Mouse (Mus musculus): Measurements from ENCODE around the gene Tdp1. TPM values are rescaled to one million over a fixed set of nuclear protein-coding genes. Genes with fewer than 3 reads are reported as not detected.

Gene Tdp1
- polyA plus RNA-seq, 1 experiment = 11.7 TPM

DNA sequence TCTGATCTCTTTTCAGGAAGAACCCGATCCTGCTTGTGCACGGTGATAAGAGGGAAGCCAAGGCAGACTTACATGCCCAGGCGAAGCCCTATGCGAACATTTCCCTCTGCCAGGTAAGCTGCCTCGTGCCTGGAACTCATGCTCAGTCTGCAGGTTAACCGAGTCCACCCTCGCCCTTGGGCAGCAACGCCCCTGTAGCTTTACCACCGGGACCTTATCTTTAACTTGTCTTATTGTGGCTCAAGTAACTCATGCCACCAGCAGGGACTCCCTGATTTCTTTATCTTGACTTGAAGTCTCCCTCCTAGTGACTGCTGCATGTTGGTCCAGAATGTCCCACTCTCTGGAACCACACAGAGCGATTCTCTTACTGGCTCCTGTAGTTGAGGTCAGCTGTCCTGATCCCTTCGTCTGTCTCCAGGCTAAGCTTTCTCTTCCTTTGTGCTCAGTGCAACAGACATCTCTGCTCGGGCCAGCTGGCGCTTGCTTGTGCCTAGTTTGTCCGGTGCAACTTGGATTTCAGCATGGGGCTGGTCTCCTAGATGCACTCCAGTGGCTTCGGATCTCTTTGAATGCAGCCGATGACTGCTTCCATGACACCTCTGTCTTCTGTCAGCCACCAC is 14.0 kb downstream of the Tdp1 start:
- TF ChIP-seq CTCF (conservative IDR thresholded peaks at IDR 0.05; ENCODE audit: insufficient read depth, insufficient read length, low read depth, low read length) (no peak), POLR2A (IDR thresholded peaks at IDR 0.05; ENCODE audit: low read depth, low read length) (no peak)
- H3K36me3 ChIP-seq (ENCODE audit: control insufficient read depth, insufficient read depth, low read length) = no peaks in the 10 kb centered on the region
- peaks cover 2% of the 10 kb centered on the region; the same call in 1 of the 2 replicates for H3K4me1 ChIP-seq (ENCODE audit: control insufficient read depth, insufficient read depth, low read length)
- DNase-seq = peak; percentile 36
- 91% methylated on average over 16 of the region's 16 CpGs for WGBS
- H3K4me3 ChIP-seq (ENCODE audit: insufficient read depth, low read depth, low read length) = no peak overlapping the region
- no peaks in the 10 kb centered on the region for H3K27me3 ChIP-seq (replicated peaks; ENCODE audit: control insufficient read depth, insufficient read depth, low read length)
- no peak overlapping the region for H3K27ac ChIP-seq (ENCODE audit: insufficient read depth, low read depth, low read length)

DNA sequence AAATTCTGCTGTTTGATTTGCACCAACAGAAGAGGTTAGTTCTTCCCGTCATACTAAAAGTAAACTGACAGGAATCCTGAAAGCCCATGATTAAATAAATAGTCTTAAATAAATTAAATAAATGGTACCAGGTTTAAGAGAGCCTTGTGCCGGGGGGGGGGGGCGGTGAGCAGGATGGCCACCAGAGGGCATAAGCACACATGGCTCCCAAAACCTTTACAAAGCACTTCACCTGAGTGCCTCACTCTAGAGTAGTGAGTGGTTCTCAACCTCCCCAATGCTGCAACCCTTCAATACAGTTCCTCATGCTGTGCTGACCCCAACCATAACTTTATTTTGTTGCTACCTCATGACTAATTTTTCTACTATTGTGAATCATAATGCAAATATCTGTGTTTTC is 15.7 kb downstream of the Tdp1 start:
- H3K4me3 ChIP-seq (ENCODE audit: insufficient read depth, low read depth, low read length) = no peak overlapping the region
- no peaks in the 10 kb centered on the region for H3K36me3 ChIP-seq (ENCODE audit: control insufficient read depth, insufficient read depth, low read length)
- peaks cover 2% of the 10 kb centered on the region; the same call in 1 of the 2 replicates for H3K4me1 ChIP-seq (ENCODE audit: control insufficient read depth, insufficient read depth, low read length)
- H3K27ac ChIP-seq (ENCODE audit: insufficient read depth, low read depth, low read length) = no peak overlapping the region
- TF ChIP-seq POLR2A (IDR thresholded peaks at IDR 0.05; ENCODE audit: low read depth, low read length) (no peak), CTCF (conservative IDR thresholded peaks at IDR 0.05; ENCODE audit: insufficient read depth, insufficient read length, low read depth, low read length) (peak; percentile 36)
- no peaks in the 10 kb centered on the region for H3K27me3 ChIP-seq (replicated peaks; ENCODE audit: control insufficient read depth, insufficient read depth, low read length)
- WGBS = 87% methylated on average over 1 of the region's 3 CpGs
- no peak for DNase-seq

DNA sequence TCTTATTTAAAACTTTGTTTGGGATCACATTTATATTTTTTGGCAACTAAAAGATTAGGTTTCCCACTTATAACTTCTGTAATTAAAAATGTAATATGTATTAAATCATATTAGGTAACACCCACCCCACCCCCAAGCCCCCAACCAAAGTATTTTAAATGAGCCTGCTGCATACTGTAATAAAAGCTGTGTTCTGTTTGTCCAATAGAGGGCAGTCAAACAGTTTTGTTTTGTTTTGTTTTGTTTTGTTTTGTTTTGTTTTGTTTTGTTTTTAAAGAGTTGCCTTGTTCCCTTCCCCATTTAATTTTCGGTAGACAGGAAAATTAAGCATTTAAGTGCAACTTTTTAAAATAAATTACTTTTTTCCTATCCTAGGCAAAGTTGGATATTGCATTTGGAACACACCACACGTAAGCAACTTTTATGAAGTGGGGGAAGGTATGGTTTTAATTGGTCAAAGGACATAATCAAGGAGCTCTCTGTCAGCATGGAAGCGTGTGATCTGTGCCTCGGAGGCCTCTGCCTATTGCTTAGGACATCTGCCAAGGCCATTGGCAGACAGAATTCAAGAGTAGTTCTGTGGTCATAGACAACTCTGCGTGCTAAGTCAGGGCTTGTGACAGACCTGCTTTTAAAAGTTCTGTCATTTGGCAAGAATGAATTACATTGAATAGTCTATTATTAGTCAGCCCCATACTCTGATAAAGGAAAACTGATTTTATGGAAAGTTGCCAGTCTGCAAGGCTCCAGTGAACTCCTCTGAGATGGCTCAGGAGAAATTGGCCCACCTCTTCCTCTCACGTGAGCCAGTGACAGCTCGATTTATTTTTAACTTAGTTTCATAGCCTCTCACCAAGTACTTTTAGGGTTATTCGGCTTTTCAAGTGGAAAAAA is 17.9 kb downstream of the Tdp1 start:
- no peak overlapping the region for H3K4me3 ChIP-seq (ENCODE audit: insufficient read depth, low read depth, low read length)
- no peaks in the 10 kb centered on the region for H3K36me3 ChIP-seq (ENCODE audit: control insufficient read depth, insufficient read depth, low read length)
- 30% methylated on average over 8 of the region's 8 CpGs for WGBS
- DNase-seq = peak; percentile 75
- H3K4me1 ChIP-seq (ENCODE audit: control insufficient read depth, insufficient read depth, low read length) = peaks cover 2% of the 10 kb centered on the region; the same call in 1 of the 2 replicates
- H3K27ac ChIP-seq (ENCODE audit: insufficient read depth, low read depth, low read length) = peak overlapping the region; percentile 77; the same call in 1 of the 2 replicates
- TF ChIP-seq POLR2A (IDR thresholded peaks at IDR 0.05; ENCODE audit: low read depth, low read length) (no peak), CTCF (conservative IDR thresholded peaks at IDR 0.05; ENCODE audit: insufficient read depth, insufficient read length, low read depth, low read length) (no peak)
- no peaks in the 10 kb centered on the region for H3K27me3 ChIP-seq (replicated peaks; ENCODE audit: control insufficient read depth, insufficient read depth, low read length)

DNA sequence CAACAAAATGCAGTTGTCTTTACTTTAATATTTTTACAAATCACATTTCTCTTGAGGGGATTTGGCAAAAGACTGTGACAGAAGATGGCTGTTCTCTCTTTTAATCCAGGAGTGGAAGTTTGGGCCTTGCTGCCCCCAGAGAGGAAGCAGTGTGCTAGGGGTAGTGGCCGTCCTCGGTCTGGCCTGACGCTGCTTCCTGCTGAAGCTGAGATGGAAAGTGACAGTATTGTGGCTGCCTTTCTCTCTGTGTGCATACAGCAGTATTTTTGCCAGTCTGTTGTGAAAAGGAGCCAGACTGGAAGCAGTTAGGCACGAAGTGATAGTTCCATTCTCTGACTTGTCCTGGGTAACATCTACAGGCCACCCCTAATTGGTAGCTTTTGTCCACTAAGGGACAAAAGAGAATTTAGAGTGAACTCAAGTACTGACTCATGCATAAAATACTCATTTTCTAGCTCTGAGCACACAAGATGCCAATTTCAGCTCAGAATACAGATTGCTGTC is 18.6 kb downstream of the Tdp1 start:
- H3K36me3 ChIP-seq (ENCODE audit: control insufficient read depth, insufficient read depth, low read length) = no peaks in the 10 kb centered on the region
- H3K27ac ChIP-seq (ENCODE audit: insufficient read depth, low read depth, low read length) = peak overlapping the region; percentile 77
- WGBS = 64% methylated on average over 4 of the region's 4 CpGs
- no peak overlapping the region for H3K4me3 ChIP-seq (ENCODE audit: insufficient read depth, low read depth, low read length)
- no peak for DNase-seq
- TF ChIP-seq CTCF (conservative IDR thresholded peaks at IDR 0.05; ENCODE audit: insufficient read depth, insufficient read length, low read depth, low read length) = no peak
- TF ChIP-seq POLR2A (IDR thresholded peaks at IDR 0.05; ENCODE audit: low read depth, low read length) = no peak
- H3K27me3 ChIP-seq (replicated peaks; ENCODE audit: control insufficient read depth, insufficient read depth, low read length) = no peaks in the 10 kb centered on the region
- H3K4me1 ChIP-seq (ENCODE audit: control insufficient read depth, insufficient read depth, low read length) = peaks cover 2% of the 10 kb centered on the region; the same call in 1 of the 2 replicates

DNA sequence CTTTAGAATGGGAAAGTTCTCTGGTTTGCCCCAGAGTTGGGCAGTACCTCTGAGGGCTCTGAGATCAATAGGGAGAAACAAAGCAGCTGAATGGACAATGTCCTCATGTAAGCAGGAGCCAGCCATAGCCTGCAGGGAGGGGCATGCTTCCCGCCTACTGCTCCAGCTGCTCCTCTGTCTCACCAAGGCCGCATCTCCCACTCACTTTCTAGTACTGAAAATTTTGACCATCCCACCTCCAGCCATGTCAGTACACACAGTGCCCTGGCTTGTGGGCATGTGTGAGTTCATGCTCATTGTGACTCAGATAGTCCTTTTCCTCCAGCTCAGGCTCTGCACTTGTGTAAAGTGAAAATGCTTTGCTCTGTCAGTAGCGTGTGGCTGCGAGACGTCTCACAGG is 20.2 kb downstream of the Tdp1 start:
- Histone ChIP-seq H3K4me3 (ENCODE audit: insufficient read depth, low read depth, low read length) (no peak overlapping the region), H3K36me3 (ENCODE audit: control insufficient read depth, insufficient read depth, low read length) (no peaks in the 10 kb centered on the region), H3K27ac (ENCODE audit: insufficient read depth, low read depth, low read length) (no peak overlapping the region), H3K4me1 (ENCODE audit: control insufficient read depth, insufficient read depth, low read length) (peaks cover 2% of the 10 kb centered on the region; the same call in 1 of the 2 replicates), H3K27me3 (replicated peaks; ENCODE audit: control insufficient read depth, insufficient read depth, low read length) (no peaks in the 10 kb centered on the region)
- WGBS = 92% methylated on average over 5 of the region's 5 CpGs
- no peak for TF ChIP-seq POLR2A (IDR thresholded peaks at IDR 0.05; ENCODE audit: low read depth, low read length)
- DNase-seq = no peak

DNA sequence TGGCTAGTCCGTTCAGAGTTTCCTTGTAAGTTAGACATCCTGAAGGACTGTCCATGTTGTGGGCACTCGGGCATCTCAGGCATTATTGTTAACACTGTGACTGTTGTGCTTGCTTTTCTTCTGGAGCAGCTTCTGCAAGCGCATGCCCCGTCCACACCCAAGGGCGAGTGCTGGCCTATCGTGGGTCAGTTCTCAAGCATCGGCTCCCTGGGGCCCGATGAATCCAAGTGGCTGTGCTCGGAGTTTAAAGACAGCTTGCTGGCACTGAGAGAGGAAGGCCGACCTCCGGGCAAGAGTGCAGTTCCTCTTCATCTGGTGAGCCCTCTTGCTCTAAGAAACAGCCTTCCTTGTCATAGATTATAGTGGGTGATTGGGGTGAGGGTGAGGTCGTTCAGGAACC is 27.1 kb downstream of the Tdp1 start:
- H3K36me3 ChIP-seq (ENCODE audit: control insufficient read depth, insufficient read depth, low read length) = no peaks in the 10 kb centered on the region
- peaks cover 4% of the 10 kb centered on the region; the same call in 1 of the 2 replicates for H3K4me1 ChIP-seq (ENCODE audit: control insufficient read depth, insufficient read depth, low read length)
- H3K27me3 ChIP-seq (replicated peaks; ENCODE audit: control insufficient read depth, insufficient read depth, low read length) = no peaks in the 10 kb centered on the region
- no peak overlapping the region for H3K4me3 ChIP-seq (ENCODE audit: insufficient read depth, low read depth, low read length)
- no peak for TF ChIP-seq POLR2A (IDR thresholded peaks at IDR 0.05; ENCODE audit: low read depth, low read length)
- TF ChIP-seq CTCF (conservative IDR thresholded peaks at IDR 0.05; ENCODE audit: insufficient read depth, insufficient read length, low read depth, low read length) = no peak
- no peak overlapping the region for H3K27ac ChIP-seq (ENCODE audit: insufficient read depth, low read depth, low read length)
- DNase-seq = peak; percentile 70
- 39% methylated on average over 12 of the region's 12 CpGs for WGBS
